21 mouse cellular contexts compared by ENCODE assay signal in genomic region chr10:8020916-8021705, GRCm38 (mm10).
A peak's percentile ranks its signal among the peaks of the same experiment; 100 is the strongest.
DNase-seq lines count a peak whose midpoint lies in the region; ATAC-seq and TF ChIP-seq lines count a peak whose summit lies in the region.
"Had no signal": no experiment of that assay in that cellular context is flagged by ENCODE, and none has a peak within 500 bp of the region (broad histone marks: within the 10 kb centered on the region; RNA-seq: fewer than 3 reads in every experiment).

No protein-coding gene starts in this region.

- H3K4me1 ChIP-seq in bone marrow macrophage, adult 2 months (ENCODE audit: control insufficient read depth, insufficient read depth, low read length) = peaks cover 14% of the 10 kb centered on the region
- 0 out of 2 replicates have a peak, but pooled peaks cover 2% of the 10 kb centered on the region for H3K4me1 ChIP-seq in intestine, embryonic 15.5 days (replicated peaks)
- no peaks in the 10 kb centered on the region; the same call in 1 of the 2 replicates for H3K4me1 ChIP-seq in forebrain, embryonic 13.5 days
- H3K4me1 ChIP-seq: hindbrain, embryonic 15.5 days; neural tube, embryonic 12.5 days had no signal

- no peak for TF ChIP-seq CTCF in bone marrow macrophage, adult 2 months (IDR thresholded peaks at IDR 0.05; ENCODE audit: low read depth, low read length)

- 57% methylated on average over 4 of the region's 4 CpGs for WGBS in intestine, embryonic 15.5 days
- 71% methylated on average over 4 of the region's 4 CpGs for WGBS in forebrain, embryonic 13.5 days

- no peak overlapping the region for H3K9ac ChIP-seq in intestine, embryonic 15.5 days
- H3K9ac ChIP-seq in forebrain, embryonic 13.5 days = no peak overlapping the region
- H3K9ac ChIP-seq: heart, embryonic 13.5 days; hindbrain, embryonic 15.5 days; limb, embryonic 12.5 days; neural tube, embryonic 12.5 days had no signal

- no peaks in the 10 kb centered on the region for H3K27me3 ChIP-seq in intestine, embryonic 15.5 days (replicated peaks)
- H3K27me3 ChIP-seq in forebrain, embryonic 13.5 days = peaks cover 3% of the 10 kb centered on the region; the same call in 1 of the 2 replicates
- H3K27me3 ChIP-seq: heart, embryonic 13.5 days; hindbrain, embryonic 15.5 days; limb, embryonic 12.5 days; neural tube, embryonic 12.5 days had no signal

- peak; percentile 60 for ATAC-seq in intestine, embryonic 15.5 days
- ATAC-seq in megakaryocyte progenitor cell, adult 5-6 weeks (replicated peaks; ENCODE audit: poor library complexity) = peak; percentile 50
- ATAC-seq in forebrain, embryonic 13.5 days = no peak

- no peak overlapping the region for H3K4me3 ChIP-seq in bone marrow macrophage, adult 2 months (ENCODE audit: insufficient read depth, low read length)
- no peak overlapping the region for H3K4me3 ChIP-seq in intestine, embryonic 15.5 days (replicated peaks)
- no peak overlapping the region for H3K4me3 ChIP-seq in forebrain, embryonic 13.5 days
- H3K4me3 ChIP-seq: heart, embryonic 13.5 days; hindbrain, embryonic 15.5 days; limb, embryonic 12.5 days; neural tube, embryonic 12.5 days had no signal

- H3K36me3 ChIP-seq in intestine, embryonic 15.5 days = no peaks in the 10 kb centered on the region
- H3K36me3 ChIP-seq in forebrain, embryonic 13.5 days (ENCODE audit: poor library complexity, severe bottlenecking) = no peaks in the 10 kb centered on the region
- H3K36me3 ChIP-seq: heart, embryonic 13.5 days; hindbrain, embryonic 15.5 days; limb, embryonic 12.5 days; neural tube, embryonic 12.5 days had no signal

- no peak for TF ChIP-seq POLR2A in bone marrow macrophage, adult 2 months (IDR thresholded peaks at IDR 0.05; ENCODE audit: borderline replicate concordance, low read depth, low read length)

- peak overlapping the region; percentile 58 for H3K27ac ChIP-seq in bone marrow macrophage, adult 2 months (ENCODE audit: insufficient read depth, low read depth, low read length)
- no peak overlapping the region for H3K27ac ChIP-seq in intestine, embryonic 15.5 days
- no peak overlapping the region for H3K27ac ChIP-seq in forebrain, embryonic 13.5 days
- H3K27ac ChIP-seq: heart, embryonic 13.5 days; hindbrain, embryonic 15.5 days; limb, embryonic 12.5 days; neural tube, embryonic 12.5 days had no signal

- H3K9me3 ChIP-seq in intestine, embryonic 15.5 days = no peaks in the 10 kb centered on the region
- H3K9me3 ChIP-seq in forebrain, embryonic 13.5 days (replicated peaks) = no peaks in the 10 kb centered on the region
- H3K9me3 ChIP-seq: heart, embryonic 13.5 days; hindbrain, embryonic 15.5 days; limb, embryonic 12.5 days; neural tube, embryonic 12.5 days had no signal

- DNase-seq in 416B (ENCODE audit: low read depth) = peak; percentile 90
- DNase-seq in right cerebral cortex, postnatal 36 days (ENCODE audit: low spot score in 2 of 2) = no peak
- no peak for DNase-seq in layer of hippocampus, postnatal 25 days (ENCODE audit: extremely low spot score in 1 of 2, low spot score in 1 of 2)
- DNase-seq: adrenal gland, postnatal 10 days; B cell, adult 2 months; cerebellum, adult 11-12 months; cerebellum, postnatal 25 days; heart, postnatal 36 days; lung, adult 18-20 months; lung, postnatal 36 days; right cerebral cortex, adult 18-20 months; thymus, postnatal 25 days had no signal

- no peak overlapping the region for H3K4me2 ChIP-seq in intestine, embryonic 15.5 days (replicated peaks)
- no peak overlapping the region for H3K4me2 ChIP-seq in forebrain, embryonic 13.5 days
- H3K4me2 ChIP-seq: heart, embryonic 13.5 days; hindbrain, embryonic 15.5 days; limb, embryonic 12.5 days; midbrain, embryonic 11.5 days; neural tube, embryonic 12.5 days had no signal
